Mouse (Mus musculus) hindlimb bud, embryonic 11.5 days (tissue): ENCODE results near the gene Aars.
A peak's percentile ranks its signal among the peaks of the same experiment; 100 is the strongest.
"Not testable (repeated sequence)": the region's sequence is repeated elsewhere in the genome, so short reads cannot be mapped to it uniquely, and the experiment has no call there.

Source experiments
- DNase-seq: peaks from one replicate; pipeline ENCODE4 v3.0.0-alpha.2; 2012; ENCODE audit warnings: low read depth, low spot score; ENCODE audit errors: extremely low spot score

The Aars gene

DNA sequence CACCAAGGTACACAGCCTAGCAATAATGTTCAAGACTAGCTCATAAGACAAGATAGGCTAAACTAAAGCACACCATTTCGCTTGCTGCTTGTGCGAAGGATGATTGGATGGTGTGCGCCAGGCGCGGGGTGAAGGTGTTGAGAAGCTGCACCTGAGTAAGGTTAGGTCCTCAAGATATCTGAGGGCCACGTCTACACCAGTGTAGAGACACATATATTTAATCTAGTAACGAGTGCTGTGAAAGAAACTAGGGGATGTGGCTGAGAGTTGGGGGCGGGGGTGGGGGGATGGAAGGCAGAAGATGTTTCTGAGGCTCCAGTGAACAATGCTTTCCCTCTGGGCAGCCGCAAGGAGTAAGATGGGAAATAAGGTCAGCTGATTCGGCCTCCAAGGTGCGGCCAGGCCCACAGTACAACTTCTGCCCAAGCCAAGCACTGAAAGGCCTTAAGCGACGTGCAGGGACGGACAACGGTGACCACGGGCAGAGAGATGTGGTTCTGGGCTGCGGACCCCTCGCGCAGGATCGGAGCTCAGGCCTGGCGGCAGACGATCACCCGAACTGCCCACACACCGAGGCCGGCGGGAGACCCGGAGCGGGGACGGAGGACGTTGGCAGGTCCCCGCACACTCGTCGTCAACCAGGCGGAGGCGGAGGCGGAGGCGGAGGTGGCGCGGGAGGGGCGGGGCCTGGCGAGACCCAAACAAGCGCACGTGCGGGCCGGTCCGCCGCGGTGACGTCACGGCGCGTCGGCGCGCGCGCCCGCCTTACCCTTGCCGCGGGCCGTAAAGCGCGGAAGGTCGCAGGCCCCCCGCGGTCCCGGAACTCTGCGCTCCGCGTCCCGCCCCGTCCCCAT lies 61.1 kb downstream of the Aars start, which contains the start of gene Pdpr:
Pdpr (plus strand) TSS at position 766 of the 854 bp plus-strand sequence.
- peak; percentile 16 for DNase-seq

- DNase-seq, result not testable (repeated sequence)
Measured at GRCm38 (mm10) chr8:111094719-111095302, 61.9 kb downstream of the Aars start.
